Mouse (Mus musculus): Measurements from ENCODE around the gene Gramd1b.

- TF ChIP-seq CTCF (IDR thresholded peaks at IDR 0.05; ENCODE audit: low read depth) (no peak), EP300 (IDR thresholded peaks at IDR 0.05; ENCODE audit: low read depth) (no peak)
These were observed 47.8 kb upstream of the Gramd1b start for GRCm38 (mm10) chr9:40578726-40579625.
